Mouse (Mus musculus) spleen, postnatal 36 days (tissue): Measurements from ENCODE around the gene Shoc2.
"Not testable (repeated sequence)": the region's sequence is repeated elsewhere in the genome, so short reads cannot be mapped to it uniquely, and the experiment has no call there.

Experiments used
- DNase-seq, 2 experiments: peaks; one replicate each; pipeline ENCODE4 v3.0.0; 2022; ENCODE audit warnings: low spot score in 2 of 2, mixed read lengths in 1 of 2

Shoc2 gene

DNA sequence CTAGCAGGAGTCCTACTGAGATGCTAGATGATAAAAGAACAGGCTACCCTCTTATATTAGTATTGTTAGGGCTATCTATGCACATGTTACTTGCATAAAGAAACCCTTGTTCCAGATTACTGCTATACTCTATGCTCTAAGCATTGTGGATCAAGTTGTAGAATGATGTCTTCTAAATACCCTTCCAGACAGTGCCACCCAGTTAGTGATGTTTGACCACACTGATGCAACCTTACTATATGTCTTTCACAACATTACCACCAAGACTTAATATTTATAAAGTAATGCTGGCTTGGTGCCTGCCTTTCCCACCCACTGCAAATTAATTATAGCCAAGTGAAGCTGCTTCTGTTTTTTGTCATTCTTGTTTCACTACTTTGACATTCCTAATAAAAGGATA lies 11.1 kb upstream of the Shoc2 start:
- no peak for DNase-seq

DNA sequence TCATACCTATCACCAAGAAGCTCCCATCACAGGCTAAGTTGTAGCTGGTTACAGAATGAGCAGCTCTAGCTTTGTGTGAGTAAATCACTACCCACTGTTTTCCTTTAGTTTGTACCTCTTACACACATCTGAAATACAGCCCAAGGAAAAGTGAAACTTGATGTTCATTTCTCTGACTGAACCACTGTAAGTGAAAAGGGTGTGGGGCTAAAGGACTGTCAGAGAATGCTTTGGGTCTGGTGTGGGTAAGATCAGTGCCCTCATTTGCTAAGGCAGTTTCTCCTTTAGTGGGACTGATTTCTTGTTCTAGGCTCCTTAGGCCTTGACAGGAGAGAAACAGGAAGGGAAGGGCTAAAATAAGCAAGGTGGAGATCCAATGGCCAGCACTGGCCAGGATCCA lies 10.1 kb upstream of the Shoc2 start:
- no peak for DNase-seq

DNA sequence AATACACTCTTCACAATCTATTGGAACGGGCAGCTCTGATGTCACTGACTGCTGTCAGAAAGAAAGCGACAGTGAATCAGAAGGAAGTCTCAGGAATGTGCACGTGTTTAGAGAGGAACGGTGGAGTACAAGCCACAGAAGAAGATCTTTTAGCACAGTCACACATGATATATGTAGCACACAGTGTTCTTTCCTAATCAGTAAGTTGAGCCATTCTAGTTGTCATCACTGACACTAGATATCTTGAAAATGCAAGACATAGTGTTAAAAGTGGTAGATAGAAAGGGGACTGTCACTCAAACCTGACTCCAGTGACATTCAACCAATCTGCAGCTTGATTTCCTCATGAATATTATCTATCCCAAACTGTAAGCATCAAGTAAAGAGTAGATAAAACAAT lies 4.6 kb upstream of the Shoc2 start:
- no peak for DNase-seq

DNA sequence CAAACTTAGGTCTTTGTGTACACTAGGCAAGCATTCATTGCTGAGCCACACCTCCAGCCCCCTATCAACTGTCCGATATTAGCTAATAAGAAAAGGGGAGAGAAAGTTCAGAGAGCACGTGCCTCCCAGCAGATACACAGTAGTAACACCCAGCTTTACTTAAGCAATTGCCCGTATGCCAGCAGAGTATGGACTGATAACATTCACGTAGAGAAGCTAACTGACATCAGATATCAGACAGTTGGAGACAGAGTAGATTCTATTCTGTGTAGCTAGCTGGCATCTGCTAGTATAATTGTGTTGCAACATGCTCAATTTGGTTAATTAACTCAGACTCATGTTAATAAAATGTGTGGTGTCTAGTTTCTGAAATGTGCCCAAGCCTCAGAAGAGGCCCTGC lies 3.0 kb upstream of the Shoc2 start:
- DNase-seq = no peak

DNA sequence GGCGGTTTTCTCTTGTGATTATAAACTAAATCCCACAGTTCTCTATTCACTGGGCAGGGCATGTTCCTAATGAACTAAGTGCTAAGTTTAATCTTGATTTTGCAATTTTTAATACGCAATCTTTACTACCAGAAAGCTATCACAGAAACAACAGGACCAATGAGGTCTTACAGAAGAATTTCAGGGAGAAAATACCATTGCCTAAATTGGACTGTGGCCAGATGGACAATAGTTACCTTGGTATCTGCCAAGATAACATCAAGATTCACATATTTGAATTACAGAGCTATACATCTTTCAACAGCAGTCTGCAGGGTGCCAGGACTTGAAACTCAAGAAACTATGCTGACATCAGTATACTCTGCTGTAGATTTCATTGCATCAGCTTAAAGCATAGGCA lies 1.8 kb upstream of the Shoc2 start:
- DNase-seq = no peak

DNA sequence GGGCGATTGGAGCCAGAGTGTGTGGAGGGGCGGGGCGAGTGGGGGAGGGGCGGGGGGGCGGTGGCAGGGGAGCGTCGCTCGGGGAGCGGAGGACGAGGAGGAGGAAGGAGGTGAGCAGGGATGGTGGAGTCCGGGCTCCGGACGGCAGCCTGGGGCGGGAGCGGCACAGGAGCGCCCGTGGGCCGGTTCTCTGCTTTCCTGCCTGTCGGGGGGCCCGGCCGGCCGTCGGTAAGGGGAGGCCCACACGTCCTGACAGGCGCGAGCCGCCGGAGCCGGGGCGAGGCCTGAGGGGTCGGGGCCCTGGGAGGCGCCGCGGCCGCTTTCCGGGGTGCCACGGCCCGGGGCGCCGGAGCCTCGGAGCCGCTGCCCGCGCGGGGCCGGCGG lies 672 bp downstream of the Shoc2 start:
- DNase-seq = no peak

DNA sequence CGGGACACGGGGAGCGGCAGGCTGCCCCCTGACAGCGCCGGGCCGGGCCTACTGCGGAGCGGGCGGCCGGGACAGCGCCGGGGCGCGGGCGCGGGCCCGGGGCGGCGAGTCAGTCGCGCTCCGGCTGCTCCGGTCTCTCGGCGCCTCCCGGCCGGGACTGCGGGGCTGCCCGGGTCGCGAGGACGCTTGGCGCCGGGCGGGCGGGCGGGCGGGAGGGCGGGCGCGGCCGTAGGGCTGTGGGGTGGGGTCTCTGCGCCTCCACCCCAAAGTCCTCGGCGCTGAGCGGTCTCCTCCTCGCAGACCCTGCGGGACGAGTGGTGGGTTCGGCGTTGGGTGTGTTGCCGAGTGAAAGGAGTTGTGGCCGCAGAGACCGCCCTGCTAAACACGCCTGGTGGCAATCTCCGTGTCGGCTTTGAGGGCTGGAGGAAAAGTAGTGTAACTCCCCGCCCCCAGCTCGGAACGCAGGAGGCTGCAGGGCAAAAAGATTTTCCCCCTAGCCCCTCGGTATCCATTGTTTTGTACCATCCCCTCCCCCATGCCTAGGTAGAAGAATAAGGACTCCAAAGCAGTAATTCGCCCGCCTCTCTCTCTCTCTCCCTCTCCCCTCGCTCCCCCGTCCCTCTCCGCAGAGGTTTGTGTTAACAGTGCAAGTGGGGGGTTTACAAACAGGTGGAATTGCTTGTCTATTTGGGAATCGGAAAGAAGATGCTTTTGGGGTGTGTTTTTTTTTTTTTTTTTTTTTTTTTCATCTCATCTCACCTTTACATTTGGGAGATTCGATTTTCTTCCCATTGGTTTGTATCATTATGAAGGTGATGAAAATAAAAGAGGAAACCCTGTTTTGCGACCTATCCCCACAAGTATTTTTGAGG lies 1.3 kb downstream of the Shoc2 start:
- DNase-seq = peak; percentile 24 to 47

DNA sequence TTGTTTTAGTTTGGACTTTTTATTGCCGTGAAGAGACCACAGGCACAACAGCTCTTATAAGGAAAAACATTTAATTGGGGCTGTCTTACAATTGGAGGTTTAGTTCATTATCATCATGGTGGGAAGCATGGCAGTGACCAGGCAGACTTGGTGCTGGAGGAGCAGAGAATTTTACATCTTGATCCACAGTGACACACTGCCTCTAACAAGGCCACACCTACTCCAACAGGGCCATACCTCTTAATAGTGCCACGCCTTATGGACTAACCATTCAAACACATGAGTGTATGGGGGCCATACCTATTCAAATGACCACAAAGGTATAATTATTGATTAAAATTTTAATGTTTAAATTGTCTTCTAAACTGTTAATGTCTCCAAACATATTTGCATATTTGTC lies 13.4 kb downstream of the Shoc2 start:
- DNase-seq = no peak

DNA sequence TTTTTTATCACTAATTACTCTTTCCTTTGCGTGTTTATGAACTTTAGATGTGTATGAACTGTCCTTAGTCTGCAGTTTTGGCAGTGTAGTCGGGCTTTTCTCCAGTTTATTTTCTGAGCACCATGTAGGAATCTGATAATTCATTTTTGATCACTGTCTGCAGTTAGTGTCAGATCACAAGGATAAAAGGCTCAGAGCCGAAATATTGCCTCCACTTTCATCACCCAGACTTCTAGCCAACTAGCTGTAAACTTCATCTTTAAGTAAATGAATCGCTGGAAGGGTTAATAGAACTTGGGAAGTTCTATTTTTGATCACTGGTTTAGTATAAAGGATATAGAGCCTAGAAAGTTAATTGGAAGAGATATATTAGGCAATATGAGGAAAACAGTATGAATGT lies 18.4 kb downstream of the Shoc2 start:
- no peak for DNase-seq

DNA sequence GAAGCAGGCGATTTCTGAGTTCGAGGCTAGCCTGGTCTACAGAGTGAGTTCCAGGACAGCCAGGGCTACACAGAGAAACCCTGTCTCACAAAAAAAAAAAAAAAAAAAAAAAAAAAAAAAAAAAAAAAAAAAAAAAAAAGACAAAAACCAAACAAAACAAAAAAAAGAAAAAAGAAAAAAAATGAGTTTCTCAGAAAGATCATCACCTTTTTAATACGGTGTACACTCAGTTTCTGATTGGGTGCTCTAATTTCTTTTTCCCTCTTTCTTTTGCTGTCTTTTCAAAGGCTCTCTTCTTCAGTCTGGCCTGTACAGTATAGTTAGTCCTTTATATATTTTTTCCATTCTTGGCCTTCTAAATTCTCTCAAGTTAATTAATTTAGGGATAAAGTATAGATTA lies 20.2 kb downstream of the Shoc2 start:
- DNase-seq = not testable (repeated sequence)

DNA sequence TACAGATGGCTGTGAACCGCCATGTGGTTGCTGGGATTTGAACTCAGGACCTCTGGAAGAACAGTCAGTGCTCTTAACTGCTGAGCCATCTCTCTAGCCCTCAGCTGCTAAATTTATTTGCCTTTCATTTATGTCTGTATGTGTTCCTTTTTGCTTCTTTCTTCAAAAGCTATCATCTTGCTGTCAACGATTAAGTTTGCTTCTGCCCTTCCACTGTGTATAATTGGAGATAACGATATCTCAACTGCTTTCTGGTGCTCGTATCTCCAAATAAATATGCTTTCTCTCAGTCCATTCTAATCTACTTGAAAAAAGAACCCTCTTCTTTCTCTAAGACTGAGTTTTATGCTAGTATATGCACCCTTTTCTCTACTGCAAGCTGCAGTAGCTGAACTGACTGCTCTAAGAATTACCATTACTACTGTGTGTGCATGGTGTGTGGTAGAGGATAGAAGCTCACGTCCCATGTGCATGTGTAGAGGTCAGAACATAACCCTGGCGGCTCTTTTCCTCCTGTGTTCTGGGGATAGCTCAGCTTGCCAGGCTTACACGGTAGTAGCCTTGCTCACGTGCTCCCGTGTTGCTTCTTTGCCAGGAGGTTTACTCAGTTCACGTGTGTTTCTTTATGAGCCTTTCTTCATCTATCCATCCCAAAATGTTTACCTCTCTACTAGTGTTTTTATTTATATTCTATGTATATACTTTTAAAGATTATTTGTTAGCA lies 21.0 kb downstream of the Shoc2 start:
- no peak for DNase-seq

DNA sequence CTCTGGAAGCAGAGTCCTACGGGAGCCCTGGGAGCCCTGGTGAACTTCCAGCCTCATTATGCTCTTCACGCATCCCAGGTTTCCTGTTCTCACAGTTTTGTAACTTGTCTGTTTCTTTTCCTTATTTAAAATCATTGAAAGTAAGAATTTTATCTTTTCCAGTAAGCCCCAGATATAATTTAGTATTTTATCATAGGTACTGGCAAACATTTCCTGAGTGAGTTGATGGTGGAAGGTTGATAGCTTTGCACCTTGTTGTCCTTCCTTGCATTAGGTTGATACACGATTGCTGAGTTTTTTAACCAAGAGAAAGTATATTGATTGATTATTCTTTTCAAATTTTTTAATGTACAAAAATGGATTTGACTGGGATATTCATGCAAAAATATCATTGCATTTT lies 25.1 kb downstream of the Shoc2 start:
- DNase-seq = no peak

DNA sequence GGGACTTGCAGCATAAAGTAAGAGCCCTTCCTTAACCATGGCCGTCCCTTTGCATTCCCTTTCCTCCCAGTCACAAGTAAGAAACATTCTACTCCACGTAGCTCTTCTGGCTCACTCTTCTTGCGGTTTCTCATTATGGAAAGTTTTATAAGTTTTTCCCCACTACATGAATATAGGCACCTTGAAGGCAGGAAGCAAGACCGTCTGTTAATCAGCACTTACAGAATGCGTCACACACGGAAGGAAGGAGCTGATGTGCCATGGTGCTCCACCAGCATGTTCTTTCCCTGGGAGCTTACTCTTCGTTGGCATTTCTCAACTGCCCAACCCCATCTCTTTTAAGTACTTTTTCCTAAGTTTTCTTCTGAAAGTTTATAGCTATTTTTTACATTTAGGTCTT lies 27.8 kb downstream of the Shoc2 start:
- DNase-seq = no peak

DNA sequence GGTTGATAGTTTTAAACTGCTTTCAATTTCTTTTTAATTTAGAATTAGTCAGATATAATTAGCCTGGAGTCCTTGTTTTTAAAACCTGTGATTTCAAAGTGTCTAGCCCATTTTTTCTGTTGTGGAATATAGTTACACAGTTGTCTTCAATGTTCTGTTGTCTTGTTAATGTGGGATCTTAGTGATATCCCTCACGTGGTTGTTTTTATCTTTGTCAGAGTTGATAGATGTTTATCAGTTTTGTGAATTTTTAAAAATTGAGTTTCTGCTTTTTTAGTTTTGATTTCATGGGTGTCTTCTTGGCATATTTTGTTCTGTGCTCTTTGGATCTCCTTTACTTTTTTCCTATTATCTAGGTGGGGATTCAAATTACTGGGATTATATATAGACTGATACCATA lies 29.6 kb downstream of the Shoc2 start:
- DNase-seq = no peak

DNA sequence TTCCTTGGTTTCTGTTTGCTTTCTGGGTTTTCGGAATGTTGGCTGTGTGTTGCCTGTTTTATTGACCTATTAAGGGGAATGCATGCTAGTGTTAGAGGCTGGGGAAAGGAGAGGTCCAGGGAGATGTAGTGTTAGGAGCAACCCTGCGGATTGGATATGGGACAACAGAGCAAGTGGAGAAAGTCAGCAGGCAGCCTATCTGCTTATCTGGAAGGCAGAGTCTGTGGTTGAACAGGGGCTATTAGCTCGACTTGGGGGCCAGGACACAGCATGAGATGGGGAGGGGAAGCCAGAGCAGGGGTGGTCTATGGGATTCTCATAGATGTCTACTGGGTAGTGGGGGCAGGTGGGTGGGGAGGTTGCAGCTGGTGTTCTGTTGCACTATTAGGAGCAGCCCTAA lies 37.9 kb downstream of the Shoc2 start:
- DNase-seq = no peak

DNA sequence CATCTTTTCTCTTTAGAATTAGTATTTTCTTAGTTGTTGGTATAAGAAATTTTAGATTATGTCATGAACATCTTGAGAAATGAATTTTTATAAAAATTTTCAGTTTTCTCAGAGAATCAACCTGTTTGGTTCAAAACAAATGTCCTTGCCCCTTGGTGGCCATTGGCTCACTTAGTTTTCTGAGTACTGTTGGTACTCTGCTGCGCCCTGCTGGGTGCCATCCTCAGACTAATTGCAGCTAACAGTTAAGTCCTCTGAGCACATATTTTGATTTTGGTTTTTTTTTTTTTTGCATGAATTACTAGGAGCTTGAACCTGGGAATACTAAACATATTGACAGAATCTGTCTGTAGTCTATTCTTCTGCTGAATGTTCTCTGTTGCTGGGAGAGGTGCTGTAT lies 39.2 kb downstream of the Shoc2 start:
- peak; percentile 10 to 22 for DNase-seq

DNA sequence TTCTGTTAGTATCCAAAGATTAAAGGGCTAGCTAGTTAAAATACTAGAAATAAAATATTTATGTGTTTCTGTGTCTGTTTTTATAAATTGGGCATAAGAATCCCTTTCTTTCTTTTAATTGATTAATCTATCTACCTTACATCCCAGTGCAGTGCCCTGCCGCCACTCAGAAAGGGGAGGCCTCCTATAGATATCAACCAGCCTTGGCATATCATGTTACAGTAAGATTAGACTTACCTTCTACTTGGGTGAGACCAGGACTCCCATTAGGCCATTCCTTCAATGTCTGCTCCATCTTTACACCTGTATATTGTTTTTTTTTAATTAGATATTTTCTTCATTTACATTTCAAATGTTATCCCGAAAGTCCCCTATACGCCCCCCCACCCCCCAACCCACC lies 40.5 kb downstream of the Shoc2 start:
- DNase-seq = no peak

DNA sequence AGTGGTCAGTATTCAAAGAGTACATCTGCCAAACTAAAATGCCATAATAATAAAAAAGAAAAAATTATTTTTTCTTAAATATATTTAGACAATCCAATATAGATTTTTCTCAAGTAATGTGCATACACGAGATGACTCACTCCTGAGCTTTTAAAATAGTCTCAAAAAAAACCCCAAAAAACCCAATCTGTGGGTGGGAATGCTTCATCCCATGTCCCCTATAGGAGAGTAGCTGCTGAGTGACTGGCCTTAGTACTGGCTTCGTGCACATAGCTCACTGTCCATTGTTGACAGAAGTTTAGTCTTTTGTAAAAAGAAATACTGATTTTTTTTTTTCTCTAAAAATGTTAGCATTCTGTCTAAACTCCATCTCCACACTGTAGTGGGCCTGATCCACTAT lies 46.4 kb downstream of the Shoc2 start:
- DNase-seq = no peak

DNA sequence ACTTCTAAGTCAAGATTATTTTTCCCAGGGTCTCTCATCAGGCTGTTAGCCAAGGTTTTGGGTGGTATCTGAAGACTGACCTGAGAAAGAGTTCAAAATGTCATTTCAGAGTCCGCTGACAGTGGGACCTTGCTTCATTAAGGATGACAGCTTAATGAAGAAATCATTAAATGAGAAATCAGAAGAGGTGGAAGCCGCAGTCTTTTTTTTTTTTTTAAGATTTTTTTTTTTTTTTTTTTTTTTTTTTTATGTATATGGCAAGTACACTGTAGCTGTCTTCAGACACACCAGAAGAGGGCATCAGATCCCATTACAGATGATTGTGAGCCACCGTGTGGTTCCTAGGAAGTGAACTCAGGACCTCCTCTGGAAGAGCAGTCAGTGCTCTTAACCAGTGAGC lies 49.8 kb downstream of the Shoc2 start:
- no peak for DNase-seq

DNA sequence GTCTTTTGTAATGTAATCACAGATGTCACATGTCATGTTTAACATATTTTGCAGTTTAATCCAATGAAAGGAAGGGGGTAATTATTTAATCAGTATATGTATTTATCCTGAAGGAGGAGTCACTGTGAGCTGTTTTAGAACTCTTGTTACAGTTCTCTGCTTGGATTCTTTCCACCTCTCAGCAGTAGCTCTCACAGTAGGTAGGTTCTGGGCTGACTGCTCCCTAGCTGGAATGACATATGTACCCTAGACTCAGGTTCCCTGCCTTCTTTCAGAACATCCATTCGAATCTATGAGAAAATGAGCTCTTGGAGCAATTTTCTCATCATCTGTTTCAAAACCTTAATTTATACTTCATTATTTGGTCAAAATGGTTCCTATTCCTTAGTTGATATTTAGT lies 50.2 kb downstream of the Shoc2 start:
- DNase-seq = no peak

DNA sequence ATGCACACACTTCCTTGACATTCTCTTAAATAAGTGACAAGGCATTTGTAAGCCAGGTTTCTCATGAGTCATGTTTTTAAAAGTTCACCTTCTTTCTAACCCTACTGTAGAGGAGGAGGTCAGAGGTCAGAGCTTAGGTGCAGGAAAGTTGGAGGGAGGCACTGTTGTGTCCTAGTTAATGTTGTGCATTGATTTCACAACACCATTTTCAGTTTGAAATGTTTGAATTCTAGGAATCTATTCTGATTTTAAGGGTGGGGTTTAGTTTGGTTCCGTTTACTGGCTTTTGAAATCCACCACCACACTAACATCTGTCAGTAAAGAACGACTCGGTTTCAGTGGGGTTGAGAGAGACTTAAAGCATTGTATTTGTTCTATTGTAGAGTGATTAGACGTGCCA lies 66.9 kb downstream of the Shoc2 start:
- no peak for DNase-seq

DNA sequence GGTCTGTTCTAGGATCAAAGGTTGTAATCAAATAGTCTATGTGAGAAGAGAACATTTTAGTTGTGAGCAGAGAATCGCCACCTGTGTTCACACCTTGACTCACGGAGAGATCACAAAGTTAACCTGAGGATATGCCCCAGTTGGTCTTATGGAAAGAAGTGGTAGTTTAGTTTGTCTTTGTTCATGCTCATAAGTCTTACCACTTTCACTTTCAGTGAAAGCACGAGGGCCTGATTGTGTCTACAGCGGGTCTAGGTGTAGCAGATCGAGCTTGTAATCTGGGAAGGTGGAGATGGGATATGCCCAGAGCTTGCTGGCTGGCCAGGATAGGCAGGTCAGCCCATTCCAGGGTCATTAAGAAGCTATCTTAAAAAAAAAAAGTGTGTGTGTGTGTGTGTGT lies 70.9 kb downstream of the Shoc2 start:
- DNase-seq = no peak

DNA sequence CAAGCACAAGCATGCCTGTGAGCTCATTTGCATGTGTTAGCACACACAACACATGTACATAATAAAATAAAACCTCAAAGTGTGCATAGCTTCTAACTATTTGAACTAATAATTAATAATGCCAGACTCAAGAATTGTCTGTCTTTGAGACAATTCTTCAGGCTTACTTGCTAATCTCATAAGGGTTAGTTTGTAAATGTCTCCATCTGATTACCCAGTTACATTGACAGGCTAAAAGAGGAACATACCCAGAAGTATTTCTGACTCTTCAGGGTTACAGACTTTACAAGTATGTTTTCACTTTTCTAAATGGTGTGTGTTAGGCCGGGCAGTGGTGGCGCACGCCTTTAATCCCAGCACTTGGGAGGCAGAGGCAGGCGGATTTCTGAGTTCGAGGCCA lies 71.4 kb downstream of the Shoc2 start:
- DNase-seq = no peak

DNA sequence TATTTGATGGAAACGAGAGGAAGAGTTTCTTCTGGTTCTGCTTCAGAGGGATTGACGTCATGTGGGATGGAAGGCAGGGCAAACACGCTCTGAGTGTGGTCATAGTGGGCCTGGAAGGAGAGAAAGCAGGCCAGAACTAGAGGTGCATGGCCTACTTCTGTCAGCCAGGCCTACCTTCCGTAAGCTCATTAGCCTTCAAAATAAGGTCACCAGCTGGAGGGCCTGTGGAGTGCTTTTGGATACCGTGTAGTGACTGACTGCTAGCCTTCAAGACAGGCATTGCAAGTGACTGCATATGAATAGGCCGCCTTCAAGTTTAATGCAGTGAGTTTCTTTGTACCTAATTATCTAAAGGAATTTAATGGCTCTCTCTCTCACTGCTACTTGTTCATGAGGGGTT lies 91.0 kb downstream of the Shoc2 start:
- DNase-seq = no peak
